In genomic region chr11:77194762-77195161, GRCm38 (mm10) we compare ENCODE assay signal across 12 mouse cellular contexts.
"Had no signal": no experiment of that assay in that cellular context is flagged by ENCODE, and none has a peak within 500 bp of the region (broad histone marks: within the 10 kb centered on the region; RNA-seq: fewer than 3 reads in every experiment).

No protein-coding gene starts in this region.

- H3K27ac ChIP-seq: layer of hippocampus, adult 2 months; limb, embryonic 10.5 days; limb, embryonic 13.5 days had no signal

- H3K36me3 ChIP-seq: limb, embryonic 10.5 days; limb, embryonic 13.5 days; liver, embryonic 15.5 days had no signal

- H3K9me3 ChIP-seq: limb, embryonic 10.5 days; limb, embryonic 13.5 days; liver, embryonic 15.5 days had no signal

- DNase-seq: layer of hippocampus, adult 9-11 months; lung, adult 2 months; lung, postnatal 14 days; lung, postnatal 4 days; thymus, adult 18-20 months; thymus, postnatal 36 days had no signal

- H3K4me3 ChIP-seq: layer of hippocampus, adult 2 months; limb, embryonic 10.5 days; limb, embryonic 13.5 days; liver, embryonic 15.5 days had no signal

- H3K9ac ChIP-seq: limb, embryonic 13.5 days; liver, embryonic 15.5 days had no signal

- H3K4me2 ChIP-seq: limb, embryonic 13.5 days; liver, embryonic 11.5 days; liver, embryonic 15.5 days; midbrain, embryonic 11.5 days had no signal

- H3K27me3 ChIP-seq: limb, embryonic 13.5 days; liver, embryonic 15.5 days had no signal
